Mouse (Mus musculus): ENCODE measurements at regions not wholly inside any gene's neighbourhood (a gene's known extent, or its start where the extent isn't known, plus 50 kb on each side); places are given as distances from the start of the nearest gene placed in this dataset.

GRCm38 (mm10) chr17:80825971-80826730, 97.9 kb upstream of the Map4k3 start:
- no peak for TF ChIP-seq POLR2A (IDR thresholded peaks at IDR 0.05; ENCODE audit: extremely low read depth, insufficient read depth, low read length)
- TF ChIP-seq CTCF (IDR thresholded peaks at IDR 0.05; ENCODE audit: low read depth, low read length) = no peak

Measured in liver, adult 2 months (tissue).